Mouse (Mus musculus) megakaryocyte-erythroid progenitor cell, adult 5-6 weeks (primary cell): ENCODE measurements around the gene Eif5a2. TPM values are rescaled to one million over a fixed set of nuclear protein-coding genes. Genes with fewer than 3 reads are reported as not detected.
A peak's percentile ranks its signal among the peaks of the same experiment; 100 is the strongest.
"Not testable (repeated sequence)": the region's sequence is repeated elsewhere in the genome, so short reads cannot be mapped to it uniquely, and the experiment has no call there.

Experiments used
- ATAC-seq: replicated peaks from 2 replicates; pipeline ENCODE4 v1.8.0; 2016; ENCODE audit warnings: mild to moderate bottlenecking, inconsistent platforms; ENCODE audit not compliant: severe bottlenecking, poor library complexity, low FRiP score, low TSS enrichment
- total RNA-seq, 2 experiments: library from RNA; stranded (forward) in 1 of 2; stranded (reverse) in 1 of 2; fragments of 200-1000, 215-1000 nt in 1 of 2; fragments of >200 nt in 1 of 2; fragmentation: Nextera tagmentation in 1 of 2; gene quantifications; 2 replicates each; pipeline ENCODE4 v1.2.3; 2014 to 2017

Gene Eif5a2
- total RNA-seq (2014; fragmentation: Nextera tagmentation), result 0.67 and 0.87 TPM in 2 replicates
- total RNA-seq (2017), result 0.38 and 1.2 TPM in 2 replicates

DNA sequence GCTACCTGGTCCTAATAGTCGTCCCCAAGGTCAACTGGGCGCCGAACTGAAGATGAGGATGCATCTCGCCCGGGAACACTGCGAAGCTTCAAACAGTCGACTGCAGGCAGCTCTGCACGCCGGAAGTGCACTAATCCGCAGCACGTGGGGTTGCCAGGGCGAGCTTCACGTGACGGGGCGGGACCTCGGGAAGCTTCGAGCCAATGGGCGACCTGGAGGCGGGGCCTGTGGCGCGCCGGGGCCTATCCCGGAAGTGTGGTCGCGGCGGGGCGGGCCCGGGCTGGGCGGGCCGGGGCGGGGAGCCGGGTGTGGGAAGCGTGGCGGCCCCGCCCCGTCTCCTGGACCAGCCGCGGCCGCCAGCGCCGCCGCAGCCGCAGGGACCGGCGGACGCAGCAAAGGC lies at the start of gene Eif5a2:
Gene Eif5a2 (plus strand): TSS at position 283 of the 400 bp plus-strand sequence.
- ATAC-seq, result peak; percentile 89

DNA sequence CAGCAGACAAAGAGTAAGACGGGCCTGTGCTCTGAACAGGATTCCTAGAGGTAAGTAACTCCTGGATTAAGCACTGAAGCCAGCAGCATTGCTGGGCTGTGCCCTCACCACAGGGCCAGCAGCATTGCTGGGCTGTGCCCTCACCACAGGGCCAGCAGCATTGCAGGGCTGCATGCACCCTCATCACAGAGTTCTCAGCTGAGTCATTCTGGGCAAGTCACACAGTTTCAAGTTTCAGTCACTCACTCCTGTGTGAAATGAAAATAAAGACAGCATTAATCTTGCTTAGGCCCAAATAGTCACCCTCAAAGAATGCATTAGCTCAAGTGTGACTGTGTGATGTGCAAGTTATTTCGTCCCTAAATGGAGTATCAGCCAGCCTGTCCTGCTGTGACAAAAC lies 46.4 kb upstream of the Eif5a2 start:
- no peak for ATAC-seq

DNA sequence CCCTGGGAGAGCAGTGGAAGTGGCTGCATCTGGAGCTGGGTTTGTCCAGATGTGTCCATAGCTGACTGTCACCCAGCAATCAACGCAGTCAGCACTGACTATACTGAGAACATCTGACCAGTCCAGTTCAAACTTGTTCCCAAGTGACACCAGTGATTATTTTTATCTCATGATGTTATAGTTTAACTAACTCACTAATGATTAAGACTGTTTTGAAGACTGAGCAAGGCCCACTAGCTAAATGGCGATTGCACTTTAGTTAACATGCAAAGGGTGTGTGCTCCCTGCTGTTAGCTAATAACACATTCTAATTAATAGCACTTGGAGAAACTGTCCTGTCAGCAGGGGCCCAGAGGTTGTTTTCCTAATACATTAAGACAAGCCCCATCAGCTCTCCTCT lies 44.1 kb upstream of the Eif5a2 start:
- ATAC-seq, result no peak

DNA sequence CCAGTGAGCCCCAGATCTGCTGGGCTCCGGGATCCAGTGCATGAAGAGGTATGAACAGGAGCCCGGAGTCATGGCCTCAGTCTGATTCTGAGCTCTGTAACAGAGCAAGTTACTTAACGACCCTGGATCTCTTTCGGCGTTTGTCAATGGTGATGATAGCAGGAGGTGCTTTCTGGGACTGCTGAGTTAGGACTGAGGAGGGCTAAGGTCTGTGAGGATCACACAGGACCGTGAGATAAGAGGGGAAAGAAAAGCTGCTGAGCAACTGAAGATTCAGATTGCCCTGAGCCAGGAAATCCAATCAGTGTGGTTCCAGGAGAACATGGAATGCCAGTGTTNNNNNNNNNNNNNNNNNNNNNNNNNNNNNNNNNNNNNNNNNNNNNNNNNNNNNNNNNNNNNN lies 40.7 kb upstream of the Eif5a2 start:
- no peak for ATAC-seq

DNA sequence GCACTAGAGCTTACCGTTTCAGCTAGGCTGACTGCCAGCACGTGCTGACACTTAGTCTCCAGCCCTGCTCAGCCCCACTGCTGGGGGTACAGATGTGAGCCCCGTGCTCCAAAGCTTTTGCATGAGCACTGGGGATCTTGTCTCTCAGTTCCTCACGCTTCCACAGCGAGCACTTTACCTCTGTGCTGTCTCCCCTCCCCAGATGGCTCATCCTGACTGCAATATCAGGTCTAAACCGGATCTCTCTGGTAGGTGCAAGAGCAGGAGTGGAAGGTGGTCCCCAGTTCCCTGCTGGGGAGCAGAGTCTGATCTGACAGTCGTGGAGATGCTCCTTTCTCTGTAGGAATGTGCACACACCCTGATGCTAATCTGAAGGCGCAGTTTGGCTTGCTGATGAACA lies 37.8 kb upstream of the Eif5a2 start:
- ATAC-seq, result no peak

DNA sequence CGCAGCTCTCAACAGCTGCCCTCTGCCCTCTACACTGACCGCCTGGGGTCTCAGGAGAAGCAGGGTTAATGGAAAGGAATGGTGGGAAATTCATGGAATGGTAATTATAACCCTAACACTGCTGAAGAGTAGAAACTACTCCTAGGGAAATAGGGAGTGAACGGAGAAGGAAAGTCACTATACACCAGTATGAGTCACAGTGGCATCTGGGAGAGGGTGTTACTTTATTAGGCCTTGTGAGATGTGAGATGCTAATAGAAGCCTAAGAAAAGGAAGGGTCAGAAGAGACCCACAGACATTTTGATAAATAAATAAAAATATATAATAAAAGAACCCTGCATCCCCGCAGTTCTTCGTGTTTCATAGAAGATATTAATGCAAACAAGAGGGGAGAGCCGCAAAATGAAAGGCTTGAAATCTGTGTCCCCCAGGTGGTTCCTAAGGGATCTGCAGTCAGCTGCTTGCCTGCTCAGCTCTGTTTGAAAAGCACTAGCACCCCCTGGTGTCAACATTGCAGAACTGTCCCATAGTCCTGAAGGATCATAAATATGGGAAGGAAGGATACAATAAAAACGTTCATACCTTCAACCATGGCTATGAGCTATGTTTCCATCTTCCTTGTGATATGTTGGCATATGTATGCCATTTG lies 35.1 kb upstream of the Eif5a2 start:
- peak; percentile 97 for ATAC-seq

DNA sequence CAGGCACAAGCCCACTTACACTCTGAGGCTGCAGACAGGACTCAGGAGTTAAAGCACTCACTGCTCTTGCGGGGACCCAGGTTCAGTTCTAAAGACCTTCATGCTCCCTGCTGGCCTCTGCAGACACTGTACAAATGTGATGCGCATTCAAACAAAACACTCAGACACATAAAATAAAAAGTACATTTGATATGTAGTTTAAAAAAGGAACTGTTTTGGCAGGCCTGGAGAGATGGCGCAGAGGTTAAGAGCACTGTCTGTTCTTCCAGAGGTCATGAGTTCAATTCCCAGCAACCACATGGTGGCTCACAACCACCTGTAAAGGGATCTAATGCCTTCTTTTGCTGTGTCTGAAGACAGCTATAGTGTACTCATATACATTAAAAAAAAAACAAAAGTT lies 32.9 kb upstream of the Eif5a2 start:
- ATAC-seq, result no peak

DNA sequence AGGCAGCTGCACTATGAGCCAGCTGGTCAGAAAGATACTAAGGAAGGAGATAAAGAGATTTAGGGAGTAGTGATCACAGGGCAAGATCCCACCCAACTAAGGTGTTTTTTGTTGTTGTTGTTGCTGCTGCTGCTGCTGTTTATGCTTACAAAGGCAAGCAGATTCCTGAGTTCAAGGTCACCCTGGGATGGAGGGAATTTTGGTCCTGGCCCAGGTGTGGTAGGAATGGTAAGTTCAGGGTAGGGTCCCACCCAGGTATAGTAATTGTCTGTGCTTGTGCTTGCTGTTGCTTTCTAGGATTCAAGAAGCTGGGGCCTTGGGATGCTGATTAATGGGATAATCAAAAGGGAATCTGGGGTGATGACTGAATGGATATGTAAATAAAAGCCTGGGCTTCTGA lies 32.1 kb upstream of the Eif5a2 start:
- ATAC-seq, result no peak

DNA sequence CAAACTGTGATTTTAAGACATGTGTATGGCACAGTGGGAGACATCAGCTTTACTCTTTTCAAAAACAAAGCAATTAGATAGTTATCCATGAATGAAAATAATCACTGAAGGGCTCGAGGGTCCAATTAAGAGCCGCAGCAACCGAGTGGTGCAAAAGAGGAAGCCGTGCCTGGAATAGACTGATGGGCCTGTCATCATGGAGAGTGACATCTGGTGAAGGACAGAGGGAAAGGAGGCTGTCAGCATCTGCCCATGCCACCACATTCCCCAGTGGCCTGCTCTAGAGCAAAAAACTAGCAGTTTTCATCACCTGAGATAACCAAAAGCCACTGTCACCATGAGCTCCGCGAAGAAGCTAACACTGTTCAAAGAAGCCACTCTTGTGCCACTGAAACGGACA lies 25.6 kb upstream of the Eif5a2 start:
- no peak for ATAC-seq

DNA sequence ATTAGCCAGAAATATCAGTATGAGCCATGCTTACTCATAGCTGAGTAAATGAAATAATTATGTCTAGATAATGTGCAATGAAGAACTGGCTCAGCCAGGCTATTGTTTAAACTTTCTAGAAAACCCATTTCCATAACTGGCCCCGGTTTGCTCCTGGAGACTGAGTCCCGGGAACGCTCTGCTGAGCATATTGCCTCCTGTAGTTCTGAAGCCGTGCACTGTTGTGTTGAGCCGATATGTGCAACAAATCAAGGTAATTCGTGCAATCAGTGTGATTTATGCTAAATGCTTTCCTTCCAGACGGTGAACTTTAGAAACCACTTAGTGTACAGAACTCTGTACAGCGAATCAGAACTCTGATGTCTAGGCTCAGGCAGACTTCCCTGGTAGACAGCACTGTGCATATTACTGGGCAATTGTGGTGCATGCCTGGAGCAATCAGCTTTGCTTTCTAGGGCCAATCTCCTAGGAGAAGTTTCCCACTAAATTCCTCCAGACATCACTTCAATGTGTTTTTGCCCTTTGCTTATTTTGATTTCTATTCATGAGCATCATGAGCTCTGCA lies 19.8 kb upstream of the Eif5a2 start:
- ATAC-seq, result no peak

DNA sequence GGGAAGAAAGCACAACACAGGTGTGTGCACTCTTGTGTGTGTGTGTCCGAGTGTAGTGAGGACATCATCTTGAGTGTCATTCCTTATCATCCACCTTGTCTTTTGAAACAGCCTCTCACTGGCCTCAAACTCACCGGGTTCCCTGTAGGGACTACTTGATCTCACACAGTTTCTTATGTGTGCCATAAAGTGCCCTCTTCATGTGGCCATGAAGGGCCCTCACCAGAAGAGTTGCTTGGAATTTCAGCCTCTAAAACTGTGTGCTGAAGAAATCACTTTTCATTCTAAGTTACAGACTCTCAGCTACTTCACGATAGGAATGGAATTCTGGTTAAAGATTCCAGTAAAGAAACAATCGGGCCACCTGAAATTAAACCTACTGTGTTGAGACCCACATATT lies 14.1 kb upstream of the Eif5a2 start:
- no peak for ATAC-seq

DNA sequence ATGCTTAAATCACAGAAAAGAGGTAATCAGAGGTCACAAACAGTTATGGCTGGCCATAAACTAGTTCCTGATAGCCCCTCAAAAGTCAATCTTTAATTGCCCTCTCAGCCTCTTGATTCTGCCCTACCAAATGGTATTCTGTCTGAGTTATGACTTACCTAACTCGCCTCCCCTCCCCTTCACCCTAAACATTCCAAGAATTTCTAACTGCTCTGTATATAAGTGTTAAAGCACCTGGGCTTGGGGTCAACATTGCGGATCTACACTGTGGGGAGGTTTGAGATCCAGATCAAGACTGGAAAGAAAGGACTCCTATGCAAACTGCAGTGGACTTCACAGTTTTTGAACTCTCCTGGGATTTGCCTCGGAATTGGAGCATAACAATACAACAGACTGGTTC lies 12.9 kb upstream of the Eif5a2 start:
- ATAC-seq, result no peak

DNA sequence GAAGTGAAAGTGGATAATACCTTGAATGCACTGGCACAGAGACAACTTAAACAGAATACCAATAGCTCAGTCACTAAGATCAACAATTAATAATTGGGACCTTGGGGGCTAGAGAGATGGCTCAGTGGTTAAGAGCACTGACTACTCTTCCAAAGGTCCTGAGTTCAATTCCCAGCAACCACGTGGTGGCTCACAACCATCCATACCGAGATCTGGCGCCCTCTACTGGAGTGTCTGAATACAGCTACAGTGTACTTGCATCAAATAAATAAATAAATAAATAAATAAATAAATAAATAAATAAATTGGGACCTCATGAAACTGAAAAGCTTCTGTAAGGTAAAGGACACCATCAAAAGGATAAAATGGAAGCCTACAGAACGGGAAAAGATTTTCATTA lies 8.2 kb upstream of the Eif5a2 start:
- not testable (repeated sequence) for ATAC-seq

DNA sequence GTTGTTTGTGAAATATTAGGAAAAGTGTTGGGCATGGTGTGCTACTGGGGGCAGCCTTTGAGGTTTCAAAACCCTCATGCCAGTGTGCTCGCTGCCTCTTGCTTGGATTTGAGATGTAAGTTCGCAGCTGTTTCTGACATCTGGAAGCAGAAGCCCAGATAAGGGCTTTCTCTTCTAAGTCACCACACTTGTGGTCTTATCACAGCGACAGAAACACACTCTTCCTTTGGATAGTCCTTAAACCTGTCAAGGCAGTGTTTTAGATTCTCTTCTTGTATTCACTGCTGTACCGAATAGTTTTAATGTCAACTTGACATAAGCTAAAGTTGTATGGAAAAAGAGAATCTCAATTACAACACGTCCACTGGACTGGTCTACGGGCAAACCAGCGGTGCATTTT lies 5.7 kb upstream of the Eif5a2 start:
- ATAC-seq, result peak; percentile 85

DNA sequence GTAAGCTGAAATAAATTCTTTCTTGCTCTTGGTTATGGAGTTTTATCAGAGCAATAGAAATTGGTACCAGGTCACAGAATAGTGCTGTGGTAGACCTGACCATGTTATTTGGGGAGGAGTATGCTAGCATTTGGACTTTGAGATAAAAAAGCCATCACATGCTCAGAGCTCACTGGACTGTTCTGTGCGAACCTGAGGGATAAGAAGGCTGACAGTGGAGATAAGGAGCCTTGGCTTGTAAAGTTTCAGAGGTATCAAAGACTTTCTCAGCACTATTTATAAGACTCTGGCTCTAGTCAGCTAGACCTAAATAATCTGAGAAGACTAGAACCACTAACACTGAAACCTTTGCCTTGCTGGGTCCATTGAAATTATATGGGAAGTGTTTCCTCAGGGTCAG lies 5.1 kb upstream of the Eif5a2 start:
- peak; percentile 89 for ATAC-seq

DNA sequence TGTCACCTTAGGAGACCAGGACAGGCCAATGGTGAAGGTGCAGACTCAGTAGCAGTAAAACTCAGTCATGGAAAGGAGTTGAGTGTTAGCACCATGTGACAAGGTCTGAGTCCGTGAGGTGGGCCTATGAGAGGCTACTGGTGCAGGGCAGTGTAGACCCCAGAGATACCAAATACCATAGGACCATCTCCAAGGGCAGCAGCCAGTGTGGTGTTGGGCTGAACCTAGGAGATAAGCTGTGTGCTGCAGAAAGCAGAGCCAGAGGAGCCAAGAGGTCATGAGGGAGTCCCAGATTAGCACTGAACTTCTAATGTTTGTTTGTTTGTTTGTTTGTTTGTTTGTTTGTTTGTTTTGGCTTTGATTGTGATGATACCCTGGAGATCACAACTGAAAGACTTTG lies 4.6 kb upstream of the Eif5a2 start:
- ATAC-seq, result peak; percentile 42

DNA sequence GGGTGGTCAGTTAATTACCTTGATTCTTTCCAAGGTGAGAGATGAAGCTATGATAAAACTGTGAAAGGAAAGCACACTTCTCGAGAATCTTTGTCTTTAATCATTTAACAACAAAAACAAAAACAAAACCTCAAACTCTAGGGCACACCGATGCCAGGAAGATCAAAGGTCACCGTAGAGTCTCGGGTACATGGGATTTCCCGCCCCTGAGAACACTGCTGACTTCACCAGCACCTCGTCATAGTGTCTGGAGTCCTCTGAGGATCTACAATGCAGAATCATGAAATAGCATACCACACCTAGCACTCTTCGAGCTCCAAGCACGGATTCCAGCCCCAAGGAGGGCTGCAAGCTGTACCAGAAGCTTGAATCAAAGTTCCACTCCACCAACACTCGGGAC lies 565 bp upstream of the Eif5a2 start:
- ATAC-seq, result no peak

DNA sequence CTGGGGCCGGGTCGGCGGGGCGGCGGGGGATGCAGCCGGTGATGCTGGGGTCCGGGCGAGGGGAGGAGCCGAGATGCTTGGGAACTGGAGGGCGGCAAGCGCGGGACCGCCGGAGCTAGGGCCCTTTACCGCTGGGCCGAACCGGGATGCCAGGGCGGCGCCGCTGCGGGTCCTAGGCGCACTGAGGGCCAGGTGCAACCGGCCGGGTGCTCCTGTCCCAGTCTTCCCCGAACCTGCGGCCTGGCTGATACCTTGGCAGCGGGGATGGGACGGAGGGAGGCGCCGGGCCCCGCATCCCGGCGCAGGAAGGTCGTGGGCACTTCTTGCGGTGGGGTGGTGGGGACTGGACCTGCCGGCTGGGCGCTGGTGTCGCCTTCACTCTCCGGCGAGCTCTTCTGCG lies 346 bp downstream of the Eif5a2 start:
- ATAC-seq, result 0 out of 2 replicates have a peak, but pooled peaks have one; percentile 1

DNA sequence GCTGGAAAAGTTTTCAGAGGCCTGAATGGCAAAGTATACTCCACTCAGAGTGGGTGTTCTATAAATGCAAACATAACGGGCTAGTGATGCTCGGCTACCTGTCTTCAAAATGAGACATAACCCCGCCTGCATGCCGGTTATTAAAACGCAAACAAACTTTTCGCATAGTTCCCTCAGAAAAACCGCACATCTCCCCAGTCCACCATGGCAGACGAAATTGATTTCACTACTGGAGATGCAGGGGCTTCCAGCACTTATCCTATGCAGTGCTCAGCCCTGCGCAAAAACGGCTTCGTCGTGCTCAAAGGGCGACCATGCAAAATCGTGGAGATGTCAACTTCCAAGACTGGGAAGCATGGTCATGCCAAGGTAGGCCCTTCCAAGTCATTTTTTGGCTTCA lies 772 bp downstream of the Eif5a2 start:
- no peak for ATAC-seq

DNA sequence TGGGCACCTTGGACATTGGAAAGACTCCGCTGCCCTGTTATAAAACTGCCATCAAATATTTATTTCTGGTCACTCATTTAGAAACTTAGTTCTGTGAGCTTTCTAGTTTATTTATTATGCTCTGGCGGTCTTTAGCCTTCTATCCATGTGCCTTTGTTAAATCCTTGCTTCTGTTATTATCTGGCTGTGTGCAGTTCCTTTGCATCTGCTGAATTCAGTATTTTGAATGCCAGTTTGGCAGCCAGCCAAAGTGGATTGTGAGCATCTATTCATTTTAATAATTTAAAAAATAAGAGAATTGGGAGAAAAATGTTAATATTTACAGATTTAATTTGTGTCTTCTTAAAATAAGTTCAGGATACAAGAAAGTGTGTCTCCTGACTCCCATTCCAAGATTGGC lies 3.1 kb downstream of the Eif5a2 start:
- ATAC-seq, result no peak

DNA sequence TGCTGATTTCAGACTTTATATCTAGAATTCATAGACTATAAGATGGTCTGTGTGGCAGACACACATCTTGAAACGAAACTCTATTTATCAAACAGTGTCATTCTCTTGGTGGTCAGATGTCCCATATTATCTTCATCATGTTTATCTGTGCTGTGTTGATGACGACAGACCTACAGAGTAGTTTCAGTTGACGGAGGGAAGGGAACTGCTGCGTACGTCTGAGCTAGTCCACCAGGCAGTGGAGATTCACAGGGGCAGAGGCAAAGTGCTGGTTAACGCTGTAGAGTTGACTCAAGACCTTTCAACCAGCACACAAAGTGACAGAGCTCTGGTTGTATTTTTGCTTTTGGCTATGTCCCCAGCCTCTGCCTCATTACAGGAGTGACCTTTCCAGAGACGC lies 13.8 kb downstream of the Eif5a2 start:
- ATAC-seq, result 0 out of 2 replicates have a peak, but pooled peaks have one; percentile 52
